Mouse (Mus musculus): ENCODE measurements around the gene Ptprf.

DNA sequence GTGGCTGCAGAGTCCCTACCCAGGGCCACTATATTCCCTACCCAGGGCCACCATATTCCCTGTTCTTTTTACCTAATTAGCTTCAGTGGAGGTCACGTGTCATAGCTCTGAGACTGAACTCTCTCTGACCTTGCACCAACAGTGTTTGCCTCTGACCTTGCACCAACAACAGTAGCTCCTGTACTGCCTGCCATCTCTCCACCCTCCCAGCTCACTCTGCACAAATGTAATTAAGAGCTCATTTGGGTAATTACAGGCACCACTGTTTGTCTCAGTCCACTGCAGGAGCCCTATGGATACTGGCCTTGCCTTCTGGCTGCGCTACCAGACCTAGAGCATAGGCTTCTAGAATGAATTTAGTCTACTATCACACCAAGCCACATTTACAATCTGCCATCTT lies 57.3 kb downstream of the Ptprf start:
- no peak for TF ChIP-seq CTCF (IDR thresholded peaks at IDR 0.05; ENCODE audit: insufficient read depth, low read length)
- TF ChIP-seq POLR2A (IDR thresholded peaks at IDR 0.05; ENCODE audit: borderline replicate concordance, extremely low read depth, low read depth, low read length), result no peak

Data from lung, adult 2 months (tissue).